Mouse (Mus musculus) kidney, postnatal 14 days (tissue): ENCODE results near the gene Mtmr11.
"Not testable (repeated sequence)": the region's sequence is repeated elsewhere in the genome, so short reads cannot be mapped to it uniquely, and the experiment has no call there.

Source experiments
- DNase-seq: peaks from one replicate; pipeline ENCODE4 v3.0.0; 2022; ENCODE audit warnings: mixed read lengths

Mtmr11 gene

DNA sequence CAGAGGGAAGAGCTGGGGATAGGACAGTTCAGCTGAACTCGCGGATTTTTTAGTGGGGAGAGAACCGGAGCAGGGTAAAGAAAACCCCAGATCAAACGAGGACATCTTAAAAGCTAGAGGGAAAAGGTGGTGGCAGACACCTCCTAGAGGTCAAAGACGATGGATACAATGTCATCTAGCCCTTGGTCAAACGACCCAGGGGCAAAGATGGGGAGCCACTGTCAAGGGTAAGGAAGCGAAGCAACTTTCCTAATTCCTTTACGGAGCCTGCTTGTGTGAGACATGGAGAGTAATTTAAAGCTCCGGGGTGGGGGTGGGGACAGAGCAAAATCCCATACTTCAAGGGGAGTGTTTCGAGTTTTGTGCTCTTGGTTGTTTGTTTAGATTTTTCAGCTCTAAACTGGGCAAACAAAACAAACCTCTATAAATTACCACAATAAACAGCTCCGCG lies 57.4 kb downstream of the Mtmr11 start:
- peak; percentile 40 for DNase-seq

DNA sequence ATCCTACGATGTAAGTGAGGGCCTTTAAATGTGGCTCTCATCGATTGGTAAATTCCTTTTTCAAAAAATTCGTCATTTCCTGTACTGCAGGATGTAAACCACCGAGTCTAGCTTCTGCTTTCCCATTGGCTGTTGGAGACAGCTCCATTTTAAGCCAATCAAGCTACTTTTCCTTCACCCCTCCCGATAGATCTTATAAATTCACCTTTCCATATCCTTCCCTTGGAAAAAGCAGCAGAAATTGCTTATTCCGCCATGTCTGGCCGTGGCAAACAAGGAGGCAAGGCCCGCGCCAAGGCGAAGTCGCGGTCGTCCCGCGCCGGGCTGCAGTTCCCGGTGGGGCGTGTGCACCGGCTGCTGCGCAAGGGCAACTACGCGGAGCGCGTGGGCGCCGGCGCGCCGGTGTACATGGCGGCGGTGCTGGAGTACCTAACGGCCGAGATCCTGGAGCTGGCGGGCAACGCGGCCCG lies 57.9 kb downstream of the Mtmr11 start, which contains the start of the genes Bola1 and Hist2h2ab:
Gene Bola1, minus strand, starts transcription at position 49 of the 470 bp plus-strand sequence.
Gene Hist2h2ab, plus strand, starts transcription at position 205 of the 470 bp plus-strand sequence.
- peak; percentile 83 for DNase-seq

DNA sequence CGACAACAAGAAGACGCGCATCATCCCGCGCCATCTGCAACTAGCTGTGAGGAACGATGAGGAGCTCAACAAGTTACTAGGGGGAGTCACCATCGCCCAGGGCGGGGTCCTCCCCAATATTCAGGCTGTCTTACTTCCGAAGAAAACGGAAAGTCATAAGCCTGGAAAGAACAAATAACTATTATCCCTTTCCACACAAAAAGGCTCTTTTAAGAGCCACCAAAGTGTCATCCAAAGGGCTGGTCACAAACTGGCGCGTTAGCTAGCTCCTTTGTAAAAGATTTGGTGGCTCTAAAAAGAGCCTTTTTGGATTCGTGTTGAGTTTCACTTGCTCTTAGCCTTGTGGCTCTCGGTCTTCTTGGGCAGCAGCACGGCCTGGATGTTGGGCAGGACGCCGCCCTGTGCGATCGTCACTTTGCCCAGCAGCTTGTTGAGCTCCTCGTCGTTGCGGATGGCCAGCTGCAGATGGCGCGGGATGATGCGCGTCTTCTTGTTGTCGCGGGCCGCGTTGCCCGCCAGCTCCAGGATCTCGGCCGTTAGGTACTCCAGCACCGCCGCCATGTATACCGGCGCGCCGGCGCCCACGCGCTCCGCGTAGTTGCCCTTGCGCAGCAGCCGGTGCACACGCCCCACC lies 58.4 kb downstream of the Mtmr11 start:
- not testable (repeated sequence) for DNase-seq

DNA sequence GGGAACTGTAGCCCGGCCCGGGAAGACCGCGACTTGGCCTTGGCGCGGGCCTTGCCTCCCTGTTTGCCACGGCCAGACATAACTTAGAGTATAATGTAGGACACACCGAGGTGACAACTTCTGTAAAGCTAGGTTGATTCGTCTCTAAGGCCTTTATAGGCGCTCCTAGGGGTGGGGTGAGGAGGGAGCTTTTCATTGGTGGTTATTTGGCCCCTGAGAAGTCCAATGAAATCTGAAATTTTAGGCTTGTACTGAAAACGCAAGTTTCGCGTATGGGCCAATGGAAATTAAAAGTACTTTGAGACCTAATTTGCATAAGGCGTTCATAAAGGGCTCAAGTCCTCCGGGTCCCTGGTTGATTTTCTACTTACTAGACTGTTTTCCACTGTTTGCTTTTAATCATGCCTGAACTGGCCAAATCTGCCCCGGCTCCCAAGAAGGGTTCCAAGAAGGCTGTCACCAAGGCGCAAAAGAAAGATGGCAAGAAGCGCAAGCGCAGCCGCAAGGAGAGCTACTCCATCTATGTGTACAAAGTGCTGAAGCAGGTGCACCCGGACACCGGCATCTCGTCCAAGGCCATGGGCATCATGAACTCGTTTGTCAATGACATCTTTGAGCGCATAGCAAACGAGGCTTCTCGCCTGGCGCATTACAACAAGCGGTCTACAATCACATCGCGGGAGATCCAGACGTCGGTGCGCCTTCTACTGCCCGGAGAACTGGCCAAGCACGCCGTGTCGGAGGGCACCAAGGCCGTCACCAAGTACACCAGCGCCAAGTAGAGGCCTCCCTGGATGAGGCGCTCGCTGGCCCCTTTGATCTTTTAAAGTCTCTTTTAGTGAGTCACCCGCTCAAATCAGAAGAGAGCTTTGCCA lies 59.2 kb downstream of the Mtmr11 start, which contains the start of the genes Hist2h2ac and Hist2h2be:
Gene Hist2h2ac, minus strand, starts transcription at position 116 of the 875 bp plus-strand sequence.
Gene Hist2h2be, plus strand, starts transcription at position 355 of the 875 bp plus-strand sequence.
- peak; percentile 92 for DNase-seq
